In genomic region chr10:94253260-94253807, GRCm38 (mm10) we compare ENCODE assay signal across 29 mouse cellular contexts. TPM values are rescaled to one million over a fixed set of nuclear protein-coding genes. Genes with fewer than 3 reads are reported as not detected.
"Had no signal": no experiment of that assay in that cellular context is flagged by ENCODE, and none has a peak within 500 bp of the region (broad histone marks: within the 10 kb centered on the region; RNA-seq: fewer than 3 reads in every experiment).

No protein-coding gene starts in this region.

- H3K9ac ChIP-seq: intestine, embryonic 15.5 days; limb, embryonic 13.5 days; liver, embryonic 12.5 days; liver, embryonic 15.5 days; midbrain, embryonic 12.5 days; midbrain, embryonic 15.5 days; neural tube, embryonic 12.5 days; neural tube, embryonic 15.5 days had no signal

- H3K4me2 ChIP-seq: intestine, embryonic 15.5 days; limb, embryonic 13.5 days; liver, embryonic 12.5 days; liver, embryonic 15.5 days; midbrain, embryonic 12.5 days; midbrain, embryonic 15.5 days; neural tube, embryonic 12.5 days; neural tube, embryonic 15.5 days had no signal

- H3K4me1 ChIP-seq: intestine, embryonic 15.5 days had no signal

- ATAC-seq: intestine, embryonic 15.5 days; liver, embryonic 12.5 days; midbrain, embryonic 15.5 days had no signal

- DNase-seq: kidney, adult 11 months; kidney, postnatal 14 days; layer of hippocampus, adult 9-11 months; liver; lung, adult 18-20 months; lung, postnatal 14 days; thymus, adult 18-20 months; thymus, postnatal 36 days had no signal

- H3K27me3 ChIP-seq: intestine, embryonic 15.5 days; limb, embryonic 13.5 days; liver, embryonic 15.5 days; midbrain, embryonic 12.5 days; midbrain, embryonic 15.5 days; neural tube, embryonic 12.5 days; neural tube, embryonic 15.5 days had no signal

- H3K27ac ChIP-seq: intestine, embryonic 15.5 days; layer of hippocampus, adult 2 months; limb, embryonic 10.5 days; limb, embryonic 13.5 days; liver, embryonic 12.5 days; liver, embryonic 15.5 days; macrophage; midbrain, embryonic 12.5 days; midbrain, embryonic 15.5 days; neural tube, embryonic 12.5 days; neural tube, embryonic 15.5 days had no signal

- H3K4me3 ChIP-seq: intestine, embryonic 15.5 days; layer of hippocampus, adult 2 months; limb, embryonic 10.5 days; limb, embryonic 13.5 days; liver, embryonic 12.5 days; liver, embryonic 15.5 days; midbrain, embryonic 12.5 days; midbrain, embryonic 15.5 days; neural tube, embryonic 12.5 days; neural tube, embryonic 15.5 days had no signal

- H3K36me3 ChIP-seq: intestine, embryonic 15.5 days; limb, embryonic 10.5 days; limb, embryonic 13.5 days; liver, embryonic 12.5 days; liver, embryonic 15.5 days; midbrain, embryonic 12.5 days; midbrain, embryonic 15.5 days; neural tube, embryonic 12.5 days; neural tube, embryonic 15.5 days had no signal

- H3K9me3 ChIP-seq: intestine, embryonic 15.5 days; limb, embryonic 10.5 days; limb, embryonic 13.5 days; liver, embryonic 12.5 days; liver, embryonic 15.5 days; midbrain, embryonic 12.5 days; midbrain, embryonic 15.5 days; neural tube, embryonic 12.5 days; neural tube, embryonic 15.5 days had no signal

RNA-seq across cellular contexts. Expression of gene Gm4792, which starts 45.2 kb away (rescaled TPM):
- total RNA-seq: layer of hippocampus, adult 2 months; layer of hippocampus, postnatal 25 days; left cerebral cortex, adult 18-20 months; left cerebral cortex, postnatal 25 days; megakaryocyte, adult 5-6 weeks had no signal
- polyA plus RNA-seq: intestine, embryonic 15.5 days; large intestine, adult 2 months; limb, embryonic 10.5 days; limb, embryonic 13.5 days; liver, embryonic 12.5 days; liver, embryonic 15.5 days; lung, embryonic 16.5 days; macrophage; midbrain, embryonic 15.5 days; small intestine, adult 2 months; spleen, adult 2 months; stomach, embryonic 16.5 days; testis, adult 2 months had no signal
